Mouse (Mus musculus): ENCODE data around the gene Tnfsf10.

The Tnfsf10 gene

GRCm38 (mm10) chr3:27306815-27307214 is 10.0 kb upstream of the Tnfsf10 start:
- no peak for DNase-seq (ENCODE audit: low spot score in 2 of 2)

DNA sequence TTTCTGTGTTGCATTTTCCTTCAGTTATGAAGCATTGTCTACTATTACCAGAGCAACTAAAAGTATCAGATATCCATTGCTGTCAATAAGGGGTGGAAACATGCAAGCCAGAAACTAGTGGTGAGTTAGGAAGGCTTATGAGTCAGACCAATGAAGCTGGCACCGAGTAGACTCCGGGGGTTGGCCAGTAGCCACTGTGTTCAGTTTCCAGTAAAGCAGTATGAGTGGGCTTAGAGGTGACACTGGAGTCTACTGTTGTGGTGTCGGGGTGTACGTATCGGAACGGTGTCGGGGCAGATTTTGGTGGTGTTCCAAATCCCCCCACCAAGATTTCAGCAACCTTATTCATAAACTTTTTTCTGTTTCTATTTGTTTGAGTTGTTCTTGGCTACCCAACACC is 5.9 kb upstream of the Tnfsf10 start:
- DNase-seq (ENCODE audit: low spot score in 2 of 2): no peak

DNA sequence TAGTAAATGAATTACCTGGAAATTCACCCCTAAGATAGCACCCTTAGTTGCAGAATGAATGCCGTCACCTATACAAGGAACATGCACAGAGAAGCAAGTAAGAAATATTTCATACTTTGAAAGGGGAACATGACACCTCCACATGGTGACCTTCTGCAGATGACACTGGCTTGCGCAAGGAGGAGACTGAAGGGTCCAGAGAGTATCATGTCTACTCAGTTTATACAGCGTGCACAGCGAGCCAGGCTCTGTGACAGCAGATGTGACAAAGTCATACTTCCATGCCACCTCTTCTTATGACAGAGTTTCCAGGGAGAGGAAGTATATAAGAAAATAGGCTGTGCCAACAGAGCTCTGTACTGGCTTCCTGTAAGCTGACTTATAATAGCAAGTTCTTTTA is 5.4 kb upstream of the Tnfsf10 start:
- no peak for DNase-seq (ENCODE audit: low spot score in 2 of 2)

- DNase-seq (ENCODE audit: low spot score in 2 of 2): no peak
Observed at GRCm38 (mm10) chr3:27314506-27315164, 2.2 kb upstream of the Tnfsf10 start.

DNA sequence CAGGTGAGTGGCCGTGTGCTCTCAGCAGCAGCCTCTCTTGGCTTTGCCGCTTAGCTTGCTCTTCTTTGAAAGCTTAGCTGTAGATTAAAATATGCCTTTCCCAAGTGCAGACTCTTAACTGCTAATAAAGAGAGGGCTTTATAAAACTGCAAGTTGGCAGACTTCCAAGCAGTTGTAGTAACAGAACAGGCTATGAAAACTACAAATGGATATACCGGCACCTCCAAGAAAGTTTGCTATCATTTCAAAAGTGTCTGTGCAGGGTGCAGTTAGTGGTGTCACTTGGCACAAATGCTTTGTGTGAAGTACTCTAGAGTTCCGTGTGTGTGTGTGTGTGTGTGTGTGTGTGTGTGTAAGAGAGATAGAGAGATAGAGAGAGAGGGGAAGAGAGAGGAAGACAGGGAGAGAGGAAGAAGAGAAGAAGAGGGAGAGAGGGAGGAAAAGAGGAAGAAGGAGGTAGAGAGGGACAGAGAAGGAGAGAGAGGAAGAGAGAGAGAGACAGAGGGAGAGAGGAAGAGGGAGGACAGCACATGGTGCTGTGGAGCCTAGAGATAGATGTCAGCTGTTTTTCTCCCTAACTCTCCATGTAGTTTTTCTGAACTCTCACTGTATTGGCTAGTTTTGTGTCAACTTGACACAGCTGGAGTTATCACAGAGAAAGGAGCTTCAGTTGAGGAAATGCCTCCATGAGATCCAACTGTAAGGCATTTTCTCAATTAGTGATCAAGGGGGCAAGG is 628 bp downstream of the Tnfsf10 start:
- no peak for DNase-seq (ENCODE audit: low spot score in 2 of 2)

DNA sequence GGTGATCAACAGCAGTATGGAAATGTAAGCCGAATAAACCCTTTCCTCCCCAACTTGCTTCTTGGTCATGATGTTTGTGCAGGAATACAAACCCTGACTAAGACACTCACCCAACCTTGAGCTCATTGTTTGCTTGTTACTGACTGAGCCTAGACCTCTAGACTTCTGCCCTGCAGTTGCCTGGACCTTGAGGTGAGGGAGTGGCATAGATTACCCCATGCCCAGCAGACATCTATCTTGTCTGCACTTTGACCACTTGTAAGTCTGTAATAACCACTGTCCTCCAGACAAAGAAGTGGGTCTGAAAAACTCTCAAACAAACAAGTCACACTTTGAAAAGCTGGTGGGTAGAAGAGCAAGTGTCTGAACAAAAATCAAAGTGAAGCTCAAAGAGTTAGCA is 2.8 kb downstream of the Tnfsf10 start:
- DNase-seq (ENCODE audit: low spot score in 2 of 2): no peak

- no peak for DNase-seq (ENCODE audit: low spot score in 2 of 2)
Observed at GRCm38 (mm10) chr3:27320613-27321495, 4.0 kb downstream of the Tnfsf10 start.

DNA sequence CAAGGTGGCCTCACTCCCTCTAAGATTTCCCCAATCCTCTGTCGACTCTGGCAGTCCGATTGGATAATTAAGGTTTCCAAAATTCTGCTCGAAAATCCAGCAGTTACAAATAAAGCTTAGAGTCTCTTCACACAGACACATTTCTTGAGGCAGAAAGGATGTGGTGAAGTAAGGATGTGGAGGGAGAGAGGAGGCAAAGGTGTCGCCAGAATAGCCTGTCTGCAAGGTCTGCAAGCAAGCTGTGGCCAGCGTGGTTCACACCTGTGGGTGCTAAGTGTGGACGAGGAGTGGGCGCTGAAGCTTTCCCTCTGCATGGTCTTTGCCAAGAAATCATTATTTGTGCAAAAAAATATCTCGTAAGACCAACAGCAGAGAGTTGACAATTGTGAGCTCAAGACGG is 5.8 kb downstream of the Tnfsf10 start:
- no peak for DNase-seq (ENCODE audit: low spot score in 2 of 2)

DNA sequence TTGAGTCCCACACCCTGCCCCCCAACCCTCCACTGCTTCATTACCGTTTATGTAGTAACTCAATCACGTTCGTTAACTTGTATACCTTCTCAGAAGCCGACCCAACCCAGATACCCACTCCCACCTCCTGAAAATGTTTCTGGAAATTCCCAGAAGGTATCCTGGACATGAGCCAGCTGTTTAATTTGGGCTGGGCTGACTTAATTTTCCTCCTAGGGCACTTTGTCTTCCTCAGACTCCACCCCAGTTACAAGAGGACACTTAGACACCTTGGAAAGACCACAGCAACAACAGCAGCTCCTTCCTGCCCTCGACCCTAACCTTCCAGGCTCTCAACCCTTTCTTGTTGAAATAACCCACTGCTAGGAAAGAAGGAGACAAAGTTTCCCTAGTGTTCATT is 6.7 kb downstream of the Tnfsf10 start:
- no peak for DNase-seq (ENCODE audit: low spot score in 2 of 2)

DNA sequence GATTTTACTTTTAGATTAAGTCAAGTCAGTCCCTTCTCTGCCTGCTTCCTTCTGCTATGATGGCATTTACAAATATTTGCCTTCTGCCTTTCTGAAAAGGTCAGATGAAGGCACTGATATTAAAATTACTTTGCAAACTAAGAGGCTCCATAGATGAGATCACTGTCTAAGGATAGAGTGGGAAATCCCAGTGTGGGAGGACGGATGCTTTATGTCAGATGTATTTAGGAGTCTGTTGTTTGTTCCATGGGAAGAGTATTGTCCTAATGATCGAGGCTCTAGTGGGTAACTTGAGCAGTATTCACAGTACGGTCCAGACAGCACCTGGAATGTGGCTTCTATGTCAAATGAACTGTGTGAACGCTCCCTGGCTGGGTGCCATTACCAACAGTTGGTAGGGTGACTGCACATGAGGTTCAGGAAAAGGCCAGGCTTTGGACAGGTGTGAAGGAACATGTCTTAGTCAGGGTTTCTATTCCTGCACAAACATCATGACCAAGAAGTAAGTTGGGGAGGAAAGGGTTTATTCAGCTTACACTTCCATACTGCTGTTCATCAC is 9.9 kb downstream of the Tnfsf10 start:
- no peak for DNase-seq (ENCODE audit: low spot score in 2 of 2)

DNA sequence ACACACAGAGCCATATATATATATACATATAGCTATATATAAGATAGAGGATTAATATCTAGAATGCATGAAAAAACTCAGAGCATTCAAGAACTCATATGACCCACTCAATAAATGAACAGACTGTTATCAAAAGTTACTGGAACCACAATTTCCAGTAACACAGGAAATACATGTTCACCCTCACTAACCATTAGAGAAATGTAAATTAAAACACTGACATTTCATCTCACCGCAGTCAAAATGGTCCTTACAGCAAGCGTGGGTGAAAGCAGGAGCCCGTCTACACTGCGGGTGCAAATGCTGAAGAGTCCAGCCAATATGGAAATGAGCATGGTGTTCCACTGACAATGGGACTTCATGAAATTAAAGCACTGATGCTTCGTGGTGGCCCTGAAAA is 13.9 kb downstream of the Tnfsf10 start:
- DNase-seq (ENCODE audit: low spot score in 2 of 2): no peak

- DNase-seq (ENCODE audit: low spot score in 2 of 2): peak in 1 of 2 experiments; percentile 33
Observed at GRCm38 (mm10) chr3:27338437-27338836, 21.6 kb downstream of the Tnfsf10 start.

DNA sequence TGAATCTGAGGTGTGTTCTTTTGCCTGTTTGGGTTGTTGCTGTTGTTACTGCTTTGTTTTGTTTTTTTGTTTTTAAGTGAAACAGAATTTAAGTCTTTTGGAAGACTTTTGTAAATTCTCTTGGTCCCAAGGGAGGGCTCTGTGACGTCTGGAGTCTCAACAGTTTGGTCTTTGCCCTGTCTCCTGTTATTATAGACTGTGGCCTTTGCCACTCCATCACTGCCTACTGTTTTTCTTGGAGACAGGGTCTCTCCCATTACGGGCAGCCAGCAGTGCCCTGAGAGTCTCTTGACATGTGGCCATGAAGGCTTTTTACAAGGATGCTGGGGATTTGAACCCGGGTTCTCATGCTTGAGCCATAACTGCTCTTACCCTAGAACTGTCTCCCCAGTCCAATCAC is 22.1 kb downstream of the Tnfsf10 start:
- no peak for DNase-seq (ENCODE audit: low spot score in 2 of 2)

GRCm38 (mm10) chr3:27340757-27341156 is 23.9 kb downstream of the Tnfsf10 start:
- DNase-seq (ENCODE audit: low spot score in 2 of 2): no peak

- no peak for DNase-seq (ENCODE audit: low spot score in 2 of 2)
Observed at GRCm38 (mm10) chr3:27342462-27342861, 25.6 kb downstream of the Tnfsf10 start.

GRCm38 (mm10) chr3:27345526-27345925 is 28.7 kb downstream of the Tnfsf10 start:
- no peak for DNase-seq (ENCODE audit: low spot score in 2 of 2)

DNA sequence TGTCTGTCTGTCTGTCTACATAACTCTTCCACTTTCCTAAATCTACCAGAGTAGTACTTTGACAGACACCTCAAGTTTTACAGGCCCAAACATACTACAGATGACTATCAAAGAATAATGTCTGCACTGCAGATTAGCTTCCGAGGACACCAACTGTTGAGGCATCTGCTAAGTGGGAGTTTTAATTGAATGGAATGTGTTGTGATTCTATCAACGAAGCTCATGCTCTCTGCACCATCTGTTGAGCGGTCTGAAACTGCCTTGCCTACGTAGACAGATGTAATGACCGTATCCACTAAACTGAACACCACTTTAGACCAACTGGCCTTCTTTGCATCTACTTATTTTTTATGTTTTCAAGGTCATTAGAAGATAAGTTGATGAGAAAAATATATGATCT is 31.6 kb downstream of the Tnfsf10 start:
- no peak for DNase-seq (ENCODE audit: low spot score in 2 of 2)

DNA sequence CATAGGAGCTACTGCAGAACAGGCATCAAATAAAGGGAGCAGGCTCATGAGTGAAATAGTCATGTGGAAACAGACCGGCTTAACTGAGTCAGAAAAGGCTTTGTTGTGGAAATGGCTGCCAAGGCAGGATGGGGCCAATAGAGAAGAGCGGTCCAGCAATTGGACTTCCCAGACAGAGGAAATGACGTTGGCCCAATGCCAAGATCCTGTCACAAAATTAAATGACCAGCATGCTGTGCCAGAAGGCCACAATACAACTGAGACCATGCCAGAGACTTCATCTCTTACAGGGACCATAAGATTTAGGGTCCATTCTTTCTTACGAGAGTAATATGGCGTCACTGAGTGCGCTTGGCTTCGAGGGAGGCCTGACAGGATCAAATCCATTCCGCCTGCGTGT is 34.3 kb downstream of the Tnfsf10 start:
- peak in 1 of 2 experiments; percentile 68 for DNase-seq (ENCODE audit: low spot score in 2 of 2)

GRCm38 (mm10) chr3:27359100-27359720 is 42.4 kb downstream of the Tnfsf10 start:
- DNase-seq (ENCODE audit: low spot score in 2 of 2): no peak

GRCm38 (mm10) chr3:27370125-27370524 is 53.3 kb downstream of the Tnfsf10 start:
- DNase-seq (ENCODE audit: low spot score in 2 of 2): no peak

DNA sequence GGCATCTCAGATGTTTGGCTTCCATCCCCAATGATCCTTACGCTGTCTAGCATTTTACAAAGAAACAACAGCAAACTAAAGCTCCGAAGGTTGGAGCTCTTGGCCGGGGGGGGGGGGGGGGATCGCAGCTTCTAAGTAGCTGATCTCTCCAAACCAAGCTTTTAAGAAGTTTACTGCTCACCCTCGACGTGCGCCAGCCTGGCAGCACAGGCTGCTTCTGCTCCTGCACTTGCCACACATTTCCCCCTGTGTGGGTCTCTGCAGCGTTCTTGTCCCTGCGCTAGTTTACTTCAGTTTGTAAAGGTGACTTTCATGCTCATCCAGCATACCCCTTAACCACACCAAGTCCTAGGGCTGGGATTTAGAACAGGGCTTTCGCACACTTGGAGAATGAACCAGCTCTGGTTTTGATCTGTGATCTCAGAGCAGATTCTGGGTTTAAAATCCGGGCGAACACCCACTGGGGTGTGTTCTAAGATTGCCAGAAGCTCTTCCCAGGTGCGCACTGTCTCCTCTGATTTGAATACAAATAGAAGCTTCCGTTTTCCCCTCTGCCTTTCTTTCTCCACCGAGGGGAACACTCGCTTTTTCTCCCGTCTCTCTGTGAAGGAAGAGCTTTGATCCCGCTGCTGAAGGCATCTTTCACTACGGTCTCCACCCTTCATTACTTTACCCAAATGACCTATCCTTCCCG is 53.9 kb downstream of the Tnfsf10 start:
- no peak for DNase-seq (ENCODE audit: low spot score in 2 of 2)

All from cerebellum, postnatal 4 days (tissue).